Mouse (Mus musculus): ENCODE measurements around the gene Chchd10. TPM values are rescaled to one million over a fixed set of nuclear protein-coding genes. Genes with fewer than 3 reads are reported as not detected.

Chchd10 gene
- polyA plus RNA-seq, 1 experiment from 2014 or later, result 24.8 TPM

DNA sequence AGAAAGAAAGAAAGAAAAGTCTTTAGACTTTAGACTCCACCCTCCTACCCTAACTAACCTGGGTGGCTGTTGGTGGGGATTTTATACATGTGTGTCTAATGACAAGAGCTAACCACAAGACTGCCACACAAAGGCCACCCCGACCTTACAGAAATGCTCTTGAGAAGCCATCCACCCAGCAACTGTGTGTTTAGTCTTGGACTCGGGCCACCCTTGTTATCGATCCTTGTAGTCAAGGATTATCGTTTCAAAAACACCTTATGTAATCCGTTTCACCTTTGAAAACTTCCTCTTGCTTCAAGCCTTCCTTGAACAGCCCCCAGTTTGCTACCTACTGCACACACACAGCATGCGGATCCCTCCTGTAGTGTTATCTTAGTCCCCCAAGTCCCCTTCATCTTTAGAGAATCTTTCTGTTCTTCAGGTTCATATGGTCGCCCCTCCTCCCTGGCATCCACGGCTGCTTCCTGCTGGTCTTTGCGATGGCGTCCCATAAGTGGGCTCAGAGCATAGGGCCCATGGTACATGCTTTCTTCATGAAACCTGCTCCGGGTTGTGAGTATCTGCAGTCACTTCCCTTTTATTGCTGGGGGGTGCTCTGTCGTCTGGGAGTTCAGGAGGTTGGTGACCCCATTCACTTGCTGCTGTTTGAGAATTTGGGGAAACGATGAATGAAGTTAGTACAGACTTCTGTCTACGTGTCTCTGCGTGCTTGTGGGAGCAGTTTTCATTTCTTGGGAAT is 10.0 kb downstream of the Chchd10 start, which contains the start of gene Vpreb3:
Vpreb3 (plus strand) TSS at position 322 of the 742 bp plus-strand sequence.
- Histone ChIP-seq H3K4me2 (replicated peaks) (no peak within 1 kb of the TSS), H3K36me3 (no peaks in the 10 kb centered on the region), H3K4me1 (peaks cover 9% of the 10 kb centered on the region), H3K27me3 (no peaks in the 10 kb centered on the region), H3K9ac (replicated peaks) (no peak within 1 kb of the TSS), H3K27ac (replicated peaks) (no peak within 1 kb of the TSS), H3K9me3 (no peaks in the 10 kb centered on the region), H3K4me3 (no peak within 1 kb of the TSS)
- 83% methylated on average over 15 of the region's 15 CpGs for WGBS
- ATAC-seq (replicated peaks), result no peak

- Histone ChIP-seq H3K9me3 (no peaks in the 10 kb centered on the region), H3K27ac (replicated peaks) (no peak overlapping the region)
- ATAC-seq (replicated peaks), result no peak; the same call in 1 of the 2 replicates
Observed at GRCm38 (mm10) chr10:75944066-75944772, 11.3 kb downstream of the Chchd10 start.

DNA sequence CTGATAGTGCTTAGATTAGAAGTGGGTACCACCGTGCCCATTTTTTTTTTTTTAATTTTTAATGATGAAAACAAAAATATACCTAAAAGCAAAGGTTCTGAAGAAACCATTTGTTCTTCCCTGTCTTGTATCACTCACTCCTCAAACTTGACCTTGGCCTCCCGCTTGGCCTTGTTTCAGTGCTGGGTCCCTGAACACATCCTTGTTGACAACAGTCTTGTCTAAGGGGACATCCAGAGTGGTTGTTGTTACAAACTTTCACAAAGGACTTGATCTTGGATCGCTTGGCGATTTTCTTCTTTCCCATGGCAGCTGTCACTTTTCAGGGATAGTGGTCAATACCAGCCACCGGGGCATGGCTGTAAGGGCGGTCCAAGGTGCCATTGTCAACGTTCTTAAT is 12.3 kb downstream of the Chchd10 start:
- Histone ChIP-seq H3K9ac (replicated peaks) (no peak overlapping the region), H3K4me3 (no peak overlapping the region), H3K4me2 (replicated peaks) (no peak overlapping the region), H3K9me3 (no peaks in the 10 kb centered on the region), H3K4me1 (peaks cover 9% of the 10 kb centered on the region), H3K27ac (replicated peaks) (no peak overlapping the region), H3K27me3 (peaks cover 1% of the 10 kb centered on the region; the same call in 1 of the 2 replicates), H3K36me3 (no peaks in the 10 kb centered on the region)
- WGBS, result 95% methylated on average over 7 of the region's 7 CpGs
- ATAC-seq (replicated peaks), result no peak

More at GRCm38 (mm10) chr10:75944066-75944772, 11.3 kb downstream of the Chchd10 start:
- 16% methylated on average over 11 of the region's 11 CpGs for WGBS
- H3K4me1 ChIP-seq, result peaks cover 9% of the 10 kb centered on the region
- no peak overlapping the region for H3K9ac ChIP-seq (replicated peaks)
- no peaks in the 10 kb centered on the region for H3K27me3 ChIP-seq
- H3K36me3 ChIP-seq, result no peaks in the 10 kb centered on the region
- H3K4me3 ChIP-seq, result no peak overlapping the region
- H3K4me2 ChIP-seq (replicated peaks), result no peak overlapping the region

GRCm38 (mm10) chr10:75945896-75946295 is 13.0 kb downstream of the Chchd10 start:
- H3K4me3 ChIP-seq, result no peak overlapping the region
- peaks cover 6% of the 10 kb centered on the region; the same call in 1 of the 2 replicates for H3K27me3 ChIP-seq
- no peak for ATAC-seq (replicated peaks)
- H3K4me2 ChIP-seq (replicated peaks), result no peak overlapping the region
- no peak overlapping the region for H3K9ac ChIP-seq (replicated peaks)
- no peak overlapping the region for H3K27ac ChIP-seq (replicated peaks)
- 90% methylated on average over 7 of the region's 7 CpGs for WGBS
- H3K4me1 ChIP-seq, result peaks cover 14% of the 10 kb centered on the region
- no peaks in the 10 kb centered on the region for H3K9me3 ChIP-seq
- no peaks in the 10 kb centered on the region for H3K36me3 ChIP-seq

DNA sequence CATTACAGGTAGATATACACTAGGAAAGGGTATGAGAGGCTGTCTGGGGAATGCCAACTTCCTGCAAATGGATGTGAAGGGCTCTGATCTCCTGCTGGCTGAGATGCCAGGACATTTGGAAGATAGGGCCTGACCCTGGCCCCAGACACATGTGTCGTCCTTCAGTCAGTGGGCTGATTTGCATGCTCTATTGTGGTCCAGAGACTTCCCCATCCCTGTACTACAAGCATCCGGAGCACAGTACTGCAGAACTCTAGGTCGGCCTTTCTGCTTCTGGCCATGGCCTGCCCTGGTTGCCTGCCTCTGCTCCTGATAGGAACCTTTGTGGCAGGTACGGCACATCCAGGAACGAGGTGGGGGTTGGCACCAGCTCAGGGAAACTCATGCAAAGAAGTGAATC is 15.1 kb downstream of the Chchd10 start:
- ATAC-seq (replicated peaks), result no peak
- Histone ChIP-seq H3K36me3 (no peaks in the 10 kb centered on the region), H3K4me1 (peaks cover 20% of the 10 kb centered on the region), H3K4me3 (no peak overlapping the region), H3K27ac (replicated peaks) (no peak overlapping the region), H3K9ac (replicated peaks) (no peak overlapping the region), H3K9me3 (no peaks in the 10 kb centered on the region), H3K27me3 (peaks cover 10% of the 10 kb centered on the region; the same call in 1 of the 2 replicates), H3K4me2 (replicated peaks) (no peak overlapping the region)
- WGBS, result 80% methylated on average over 5 of the region's 5 CpGs

GRCm38 (mm10) chr10:75949053-75950045 is 16.4 kb downstream of the Chchd10 start:
- H3K27me3 ChIP-seq, result peaks cover 14% of the 10 kb centered on the region; the same call in 1 of the 2 replicates
- H3K36me3 ChIP-seq, result no peaks in the 10 kb centered on the region
- no peak overlapping the region for H3K9ac ChIP-seq (replicated peaks)
- WGBS, result 85% methylated on average over 22 of the region's 22 CpGs
- H3K4me2 ChIP-seq (replicated peaks), result no peak overlapping the region
- no peaks in the 10 kb centered on the region for H3K9me3 ChIP-seq
- H3K4me1 ChIP-seq, result peaks cover 13% of the 10 kb centered on the region
- no peak overlapping the region for H3K4me3 ChIP-seq
- no peak overlapping the region for H3K27ac ChIP-seq (replicated peaks)
- ATAC-seq (replicated peaks), result no peak

DNA sequence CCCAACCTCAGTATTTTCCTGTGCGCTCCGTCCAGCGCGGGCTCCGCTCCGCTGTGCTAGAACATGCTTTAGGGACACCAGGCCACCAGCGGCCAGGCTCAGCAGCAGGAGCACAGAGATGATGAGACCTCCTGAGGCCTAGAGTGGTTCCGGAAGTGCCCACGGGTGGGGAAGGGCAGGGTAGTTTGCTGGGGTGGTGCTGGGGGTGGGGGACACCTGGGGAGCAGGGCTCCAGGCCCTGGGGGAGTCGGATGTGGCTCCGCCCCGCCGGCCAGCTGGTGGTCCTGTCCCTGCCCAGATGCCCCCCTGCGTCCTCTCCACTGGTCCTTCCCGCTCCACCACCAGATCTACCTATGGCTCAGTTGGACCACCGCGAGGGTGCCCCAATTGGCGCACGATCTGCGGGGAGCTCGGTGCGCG is 17.9 kb downstream of the Chchd10 start:
- 3% methylated on average over 23 of the region's 23 CpGs for WGBS
- H3K4me2 ChIP-seq (replicated peaks), result peak overlapping the region; percentile 78
- peaks cover 14% of the 10 kb centered on the region; the same call in 1 of the 2 replicates for H3K27me3 ChIP-seq
- no peaks in the 10 kb centered on the region for H3K36me3 ChIP-seq
- H3K9me3 ChIP-seq, result no peaks in the 10 kb centered on the region
- H3K4me1 ChIP-seq, result peaks cover 11% of the 10 kb centered on the region
- ATAC-seq (replicated peaks), result peak; percentile 57
- H3K9ac ChIP-seq (replicated peaks), result peak overlapping the region; percentile 40
- H3K4me3 ChIP-seq, result peak overlapping the region; percentile 39
- H3K27ac ChIP-seq (replicated peaks), result no peak overlapping the region

DNA sequence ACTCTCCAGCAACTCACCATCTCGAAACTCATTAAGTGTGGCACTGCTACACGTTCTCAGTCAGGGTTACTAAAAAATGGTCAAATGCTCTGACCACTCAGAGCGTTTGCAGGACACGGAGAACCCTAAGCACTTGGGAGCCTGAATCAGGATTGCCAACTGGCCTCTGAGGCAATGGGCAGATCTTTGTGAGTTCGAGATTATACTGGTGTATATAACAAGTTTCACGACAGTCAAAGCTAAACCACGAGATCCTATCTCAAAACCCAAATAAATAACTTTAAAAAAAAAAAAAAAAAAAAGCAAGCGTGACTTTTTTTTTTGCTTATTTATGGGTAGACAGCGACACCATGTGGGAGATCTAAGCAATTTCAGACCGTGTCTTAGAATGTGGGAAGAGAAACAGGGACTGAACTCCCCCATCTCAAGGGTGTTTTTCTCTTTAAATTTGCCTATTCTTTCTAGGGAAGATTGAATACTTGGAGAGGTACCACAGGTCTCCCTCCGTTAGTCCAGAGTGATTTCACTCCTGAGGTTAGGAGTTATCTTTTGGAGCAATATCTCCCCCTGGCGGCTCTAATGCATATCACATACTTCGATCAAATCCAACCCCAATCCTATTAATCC is 18.6 kb downstream of the Chchd10 start:
- Histone ChIP-seq H3K9ac (replicated peaks) (peak overlapping the region; percentile 40), H3K36me3 (no peaks in the 10 kb centered on the region), H3K4me1 (peaks cover 11% of the 10 kb centered on the region), H3K27ac (replicated peaks) (no peak overlapping the region), H3K4me2 (replicated peaks) (peak overlapping the region; percentile 78), H3K27me3 (peaks cover 14% of the 10 kb centered on the region; the same call in 1 of the 2 replicates), H3K4me3 (peak overlapping the region; percentile 39), H3K9me3 (no peaks in the 10 kb centered on the region)
- peak; percentile 26; the same call in 1 of the 2 replicates for ATAC-seq (replicated peaks)
- WGBS, result 3% methylated on average over 13 of the region's 13 CpGs

DNA sequence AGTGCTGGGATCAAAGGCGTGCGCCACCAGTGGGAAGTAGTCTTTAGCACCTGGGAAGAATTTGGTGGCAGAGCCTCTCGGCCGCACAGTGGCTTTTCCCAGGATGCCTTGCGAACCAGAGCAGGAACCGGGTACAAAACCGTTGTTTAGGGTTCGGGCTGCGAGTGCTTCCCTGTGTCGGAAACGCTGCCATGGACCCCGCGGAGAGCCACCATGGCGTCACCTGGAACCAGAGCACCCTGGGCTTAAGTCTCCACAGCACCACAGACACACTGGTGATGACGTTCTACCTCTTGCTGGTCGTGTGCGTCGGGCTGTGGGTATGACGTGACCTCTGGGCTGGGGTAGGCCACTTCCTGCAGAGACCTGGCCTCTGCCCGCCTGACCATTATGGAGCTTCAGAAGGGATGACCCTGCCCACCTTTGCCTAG is 21.5 kb downstream of the Chchd10 start, which contains the start of gene Gm5134:
Gm5134 (plus strand) TSS at position 134 of the 431 bp plus-strand sequence.
- H3K27me3 ChIP-seq, result peaks cover 14% of the 10 kb centered on the region; the same call in 1 of the 2 replicates
- H3K36me3 ChIP-seq, result no peaks in the 10 kb centered on the region
- H3K4me2 ChIP-seq (replicated peaks), result peak within 1 kb of the TSS; percentile 32
- peak within 1 kb of the TSS; percentile 15 for H3K4me3 ChIP-seq
- H3K9ac ChIP-seq (replicated peaks), result no peak within 1 kb of the TSS
- no peaks in the 10 kb centered on the region for H3K9me3 ChIP-seq
- no peak within 1 kb of the TSS for H3K27ac ChIP-seq (replicated peaks)
- H3K4me1 ChIP-seq, result peaks cover 11% of the 10 kb centered on the region
- WGBS, result 30% methylated on average over 20 of the region's 20 CpGs
- 0 out of 2 replicates have a peak, but pooled peaks have one; percentile 18 for ATAC-seq (replicated peaks)

DNA sequence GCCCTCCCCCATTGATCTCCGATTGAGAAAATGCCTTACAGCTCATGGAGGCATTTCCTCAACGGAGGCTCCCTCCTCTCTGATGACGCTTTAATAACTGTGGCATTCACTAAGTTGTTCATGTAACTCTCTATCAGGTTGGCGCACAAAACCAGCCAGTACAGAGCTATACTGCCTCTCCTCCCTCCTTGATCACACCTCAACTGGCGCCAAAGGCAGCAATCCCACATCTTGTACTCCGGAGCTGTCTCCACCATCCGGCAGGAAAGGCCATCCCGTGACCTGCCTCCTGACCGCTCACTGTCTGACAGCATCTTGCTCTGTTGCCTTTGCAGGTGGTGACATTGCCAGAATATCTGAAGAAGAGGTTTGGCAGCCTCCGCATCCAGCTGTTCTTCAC is 40.9 kb downstream of the Chchd10 start:
- no peak overlapping the region for H3K9ac ChIP-seq (replicated peaks)
- H3K4me3 ChIP-seq, result no peak overlapping the region
- peaks cover 4% of the 10 kb centered on the region for H3K4me1 ChIP-seq
- WGBS, result 90% methylated on average over 10 of the region's 10 CpGs
- no peaks in the 10 kb centered on the region for H3K9me3 ChIP-seq
- H3K36me3 ChIP-seq, result no peaks in the 10 kb centered on the region
- no peak overlapping the region for H3K27ac ChIP-seq (replicated peaks)
- H3K4me2 ChIP-seq (replicated peaks), result no peak overlapping the region
- no peaks in the 10 kb centered on the region for H3K27me3 ChIP-seq
- no peak for ATAC-seq (replicated peaks)

DNA sequence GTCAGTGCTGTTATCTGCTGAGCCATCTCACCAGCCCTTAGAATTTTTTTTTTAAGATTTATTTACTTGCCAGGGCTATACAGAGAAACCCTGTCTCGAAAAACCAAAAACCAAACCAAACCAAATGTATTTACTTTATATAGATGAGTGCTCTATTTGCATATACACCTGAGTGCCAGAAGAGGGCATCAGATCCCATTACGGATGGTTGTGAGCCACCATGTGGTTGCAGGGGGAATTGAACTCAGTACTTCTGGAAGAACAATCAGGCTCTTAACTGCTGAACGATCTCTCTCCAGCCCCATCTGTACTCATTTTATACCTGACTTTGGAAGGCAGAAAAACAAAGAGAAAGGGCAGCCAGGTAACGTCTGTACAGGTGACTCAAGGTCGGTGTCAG is 42.3 kb downstream of the Chchd10 start:
- H3K4me1 ChIP-seq, result peaks cover 4% of the 10 kb centered on the region
- no peaks in the 10 kb centered on the region for H3K27me3 ChIP-seq
- H3K36me3 ChIP-seq, result no peaks in the 10 kb centered on the region
- H3K9ac ChIP-seq (replicated peaks), result no peak overlapping the region
- H3K9me3 ChIP-seq, result no peaks in the 10 kb centered on the region
- no peak overlapping the region for H3K4me3 ChIP-seq
- H3K4me2 ChIP-seq (replicated peaks), result no peak overlapping the region
- no peak overlapping the region for H3K27ac ChIP-seq (replicated peaks)
- no peak for ATAC-seq (replicated peaks)
- WGBS, result 72% methylated on average over 5 of the region's 5 CpGs
